Mouse (Mus musculus): ENCODE measurements around the gene Inppl1.

DNA sequence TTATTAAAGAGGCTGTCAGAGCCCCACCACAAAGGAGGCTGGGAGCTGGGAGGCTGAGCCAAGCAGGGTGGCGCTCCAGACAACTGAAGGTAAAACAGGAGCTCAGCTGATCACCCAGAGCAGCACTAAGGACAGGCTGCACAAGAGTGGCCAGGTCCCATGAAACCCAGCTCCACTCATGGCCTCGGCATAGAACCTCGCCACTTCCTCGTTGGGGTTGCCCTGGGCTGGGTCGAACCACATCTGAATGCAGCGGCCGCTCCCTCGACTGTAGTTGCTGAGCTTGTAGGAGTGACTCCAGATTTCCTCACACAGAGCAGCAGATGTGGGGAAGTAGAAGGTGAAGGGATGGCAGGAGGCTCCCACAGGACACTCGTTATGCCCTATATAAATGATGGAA lies 20.3 kb upstream of the Inppl1 start:
- no peak for TF ChIP-seq EP300 (IDR thresholded peaks at IDR 0.05; ENCODE audit: insufficient read depth, low read depth, low read length)
- TF ChIP-seq POLR2A (IDR thresholded peaks at IDR 0.05; ENCODE audit: insufficient read depth, low read depth, low read length) = no peak
- TF ChIP-seq CTCF (IDR thresholded peaks at IDR 0.05) = no peak
